Mouse (Mus musculus): ENCODE measurements at regions not wholly inside any gene's neighbourhood (a gene's known extent, or its start where the extent isn't known, plus 50 kb on each side); places are given as distances from the start of the nearest gene placed in this dataset.

GRCm38 (mm10) chr10:17426197-17426596, 296.8 kb upstream of the Cited2 start:
- DNase-seq (ENCODE audit: low spot score) (no peak), ATAC-seq (ENCODE audit: low FRiP score, low read depth) (no peak)
- Histone ChIP-seq H3K27ac (replicated peaks; ENCODE audit: low read depth, low read length) (no peak overlapping the region), H3K4me1 (ENCODE audit: control insufficient read depth, insufficient read depth, low read length) (no peaks in the 10 kb centered on the region), H3K27me3 (ENCODE audit: control insufficient read depth, insufficient read depth, low read length) (no peaks in the 10 kb centered on the region), H3K4me3 (replicated peaks; ENCODE audit: low read length) (no peak overlapping the region), H3K9ac (ENCODE audit: low read depth, low read length, severe bottlenecking) (no peak overlapping the region), H3K36me3 (ENCODE audit: control insufficient read depth, insufficient read depth, low read length) (no peaks in the 10 kb centered on the region), H3K4me2 (replicated peaks; ENCODE audit: low read depth, low read length, severe bottlenecking) (no peak overlapping the region), H3K9me3 (ENCODE audit: control insufficient read depth, low read length) (no peaks in the 10 kb centered on the region)
- TF ChIP-seq POLR2A (IDR thresholded peaks at IDR 0.05; ENCODE audit: borderline replicate concordance, extremely low read depth, insufficient read depth, insufficient read length), result no peak
- WGBS, result 62% methylated on average over 3 of the region's 3 CpGs

GRCm38 (mm10) chr10:17427316-17427715, 295.7 kb upstream of the Cited2 start:
- Histone ChIP-seq H3K9ac (ENCODE audit: low read depth, low read length, severe bottlenecking) (no peak overlapping the region), H3K4me3 (replicated peaks; ENCODE audit: low read length) (no peak overlapping the region), H3K27me3 (ENCODE audit: control insufficient read depth, insufficient read depth, low read length) (no peaks in the 10 kb centered on the region), H3K4me2 (replicated peaks; ENCODE audit: low read depth, low read length, severe bottlenecking) (no peak overlapping the region), H3K27ac (replicated peaks; ENCODE audit: low read depth, low read length) (no peak overlapping the region), H3K4me1 (ENCODE audit: control insufficient read depth, insufficient read depth, low read length) (no peaks in the 10 kb centered on the region), H3K36me3 (ENCODE audit: control insufficient read depth, insufficient read depth, low read length) (no peaks in the 10 kb centered on the region), H3K9me3 (ENCODE audit: control insufficient read depth, low read length) (no peaks in the 10 kb centered on the region)
- TF ChIP-seq POLR2A (IDR thresholded peaks at IDR 0.05; ENCODE audit: borderline replicate concordance, extremely low read depth, insufficient read depth, insufficient read length), result no peak
- no peak for DNase-seq (ENCODE audit: low spot score)
- ATAC-seq (ENCODE audit: low FRiP score, low read depth), result no peak

GRCm38 (mm10) chr10:17428315-17428714, 294.7 kb upstream of the Cited2 start:
- Histone ChIP-seq H3K36me3 (ENCODE audit: control insufficient read depth, insufficient read depth, low read length) (no peaks in the 10 kb centered on the region), H3K9ac (ENCODE audit: low read depth, low read length, severe bottlenecking) (no peak overlapping the region), H3K27ac (replicated peaks; ENCODE audit: low read depth, low read length) (no peak overlapping the region), H3K27me3 (ENCODE audit: control insufficient read depth, insufficient read depth, low read length) (no peaks in the 10 kb centered on the region), H3K9me3 (ENCODE audit: control insufficient read depth, low read length) (no peaks in the 10 kb centered on the region), H3K4me3 (replicated peaks; ENCODE audit: low read length) (no peak overlapping the region), H3K4me1 (ENCODE audit: control insufficient read depth, insufficient read depth, low read length) (no peaks in the 10 kb centered on the region), H3K4me2 (replicated peaks; ENCODE audit: low read depth, low read length, severe bottlenecking) (no peak overlapping the region)
- 89% methylated on average over 3 of the region's 3 CpGs for WGBS
- DNase-seq (ENCODE audit: low spot score) (no peak), ATAC-seq (ENCODE audit: low FRiP score, low read depth) (no peak)
- no peak for TF ChIP-seq POLR2A (IDR thresholded peaks at IDR 0.05; ENCODE audit: borderline replicate concordance, extremely low read depth, insufficient read depth, insufficient read length)

GRCm38 (mm10) chr10:17431068-17431467, 291.9 kb upstream of the Cited2 start:
- no peak overlapping the region for H3K27ac ChIP-seq (replicated peaks; ENCODE audit: low read depth, low read length)
- ATAC-seq (ENCODE audit: low FRiP score, low read depth), result no peak
- H3K4me3 ChIP-seq (replicated peaks; ENCODE audit: low read length), result no peak overlapping the region
- no peak for DNase-seq (ENCODE audit: low spot score)
- TF ChIP-seq POLR2A (IDR thresholded peaks at IDR 0.05; ENCODE audit: borderline replicate concordance, extremely low read depth, insufficient read depth, insufficient read length), result no peak
- H3K27me3 ChIP-seq (ENCODE audit: control insufficient read depth, insufficient read depth, low read length), result no peaks in the 10 kb centered on the region
- H3K9me3 ChIP-seq (ENCODE audit: control insufficient read depth, low read length), result no peaks in the 10 kb centered on the region
- WGBS, result 77% methylated on average over 8 of the region's 8 CpGs
- H3K4me2 ChIP-seq (replicated peaks; ENCODE audit: low read depth, low read length, severe bottlenecking), result no peak overlapping the region
- H3K36me3 ChIP-seq (ENCODE audit: control insufficient read depth, insufficient read depth, low read length), result no peaks in the 10 kb centered on the region
- H3K9ac ChIP-seq (ENCODE audit: low read depth, low read length, severe bottlenecking), result no peak overlapping the region
- no peaks in the 10 kb centered on the region for H3K4me1 ChIP-seq (ENCODE audit: control insufficient read depth, insufficient read depth, low read length)

- DNase-seq (ENCODE audit: low spot score) (no peak), ATAC-seq (ENCODE audit: low FRiP score, low read depth) (no peak)
- no peak overlapping the region for H3K27ac ChIP-seq (replicated peaks; ENCODE audit: low read depth, low read length)
- no peaks in the 10 kb centered on the region for H3K9me3 ChIP-seq (ENCODE audit: control insufficient read depth, low read length)
- no peak for TF ChIP-seq POLR2A (IDR thresholded peaks at IDR 0.05; ENCODE audit: borderline replicate concordance, extremely low read depth, insufficient read depth, insufficient read length)
- H3K9ac ChIP-seq (ENCODE audit: low read depth, low read length, severe bottlenecking), result no peak overlapping the region
- H3K4me3 ChIP-seq (replicated peaks; ENCODE audit: low read length), result no peak overlapping the region
- H3K36me3 ChIP-seq (ENCODE audit: control insufficient read depth, insufficient read depth, low read length), result no peaks in the 10 kb centered on the region
- WGBS, result 34% methylated on average over 4 of the region's 4 CpGs
- no peaks in the 10 kb centered on the region for H3K27me3 ChIP-seq (ENCODE audit: control insufficient read depth, insufficient read depth, low read length)
- H3K4me2 ChIP-seq (replicated peaks; ENCODE audit: low read depth, low read length, severe bottlenecking), result no peak overlapping the region
- no peaks in the 10 kb centered on the region for H3K4me1 ChIP-seq (ENCODE audit: control insufficient read depth, insufficient read depth, low read length)
Measured at GRCm38 (mm10) chr10:17434098-17434497, 288.9 kb upstream of the Cited2 start.

- Histone ChIP-seq H3K9me3 (ENCODE audit: control insufficient read depth, low read length) (no peaks in the 10 kb centered on the region), H3K4me2 (replicated peaks; ENCODE audit: low read depth, low read length, severe bottlenecking) (no peak overlapping the region), H3K36me3 (ENCODE audit: control insufficient read depth, insufficient read depth, low read length) (no peaks in the 10 kb centered on the region), H3K9ac (ENCODE audit: low read depth, low read length, severe bottlenecking) (no peak overlapping the region), H3K27ac (replicated peaks; ENCODE audit: low read depth, low read length) (no peak overlapping the region), H3K27me3 (ENCODE audit: control insufficient read depth, insufficient read depth, low read length) (no peaks in the 10 kb centered on the region), H3K4me3 (replicated peaks; ENCODE audit: low read length) (no peak overlapping the region), H3K4me1 (ENCODE audit: control insufficient read depth, insufficient read depth, low read length) (no peaks in the 10 kb centered on the region)
- ATAC-seq (ENCODE audit: low FRiP score, low read depth) (no peak), DNase-seq (ENCODE audit: low spot score) (no peak)
- no peak for TF ChIP-seq POLR2A (IDR thresholded peaks at IDR 0.05; ENCODE audit: borderline replicate concordance, extremely low read depth, insufficient read depth, insufficient read length)
- 69% methylated on average over 4 of the region's 4 CpGs for WGBS
Measured at GRCm38 (mm10) chr10:17450240-17450639, 272.8 kb upstream of the Cited2 start.

Measured in limb, embryonic 14.5 days (tissue).